Mouse (Mus musculus): ENCODE results near the gene Dalrd3.
A peak's percentile ranks its signal among the peaks of the same experiment; 100 is the strongest.

The Dalrd3 gene

DNA sequence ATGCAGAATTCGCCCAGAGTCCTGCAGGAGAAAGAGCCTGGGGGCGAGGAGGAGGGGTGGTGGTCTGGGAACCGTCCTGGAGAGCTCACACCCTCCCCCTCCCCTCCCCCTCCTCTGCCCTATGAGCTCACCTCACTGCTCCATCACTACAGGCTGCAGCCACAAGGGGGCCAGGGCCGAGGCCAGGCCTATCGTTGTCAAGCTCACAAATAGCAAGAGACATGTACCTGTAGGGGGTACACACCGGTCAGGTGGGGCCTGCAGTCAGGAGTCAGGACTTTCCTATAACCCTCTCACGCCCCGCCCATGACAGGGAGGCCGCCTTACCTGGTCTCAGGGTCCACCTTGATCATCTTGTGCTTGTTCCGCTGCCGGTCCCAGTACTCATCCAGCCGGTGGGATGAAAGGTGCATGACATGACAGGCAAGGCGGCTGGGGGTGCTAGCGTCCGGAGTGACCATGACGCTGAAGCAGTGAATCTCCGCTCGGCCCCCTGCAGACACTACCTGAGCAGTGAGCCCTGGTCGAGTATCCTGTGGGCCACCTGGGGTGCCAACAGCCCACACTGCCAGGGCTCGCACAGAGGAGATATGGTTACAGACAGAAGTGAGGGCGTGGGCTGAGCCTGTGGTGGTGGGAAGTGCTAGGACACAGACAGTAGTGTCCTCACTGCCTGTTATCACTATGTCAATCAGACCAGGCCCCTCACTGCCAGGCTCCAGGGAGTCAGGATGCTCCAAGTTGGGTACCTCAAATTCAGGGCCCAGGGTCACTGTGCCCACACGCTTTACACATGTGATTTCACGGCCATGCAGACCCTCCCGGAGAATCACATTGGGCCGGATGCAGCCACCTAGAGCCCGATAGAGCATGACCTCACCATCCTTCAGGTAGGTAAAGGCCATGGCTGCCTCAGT, 4.3 kb downstream of the Dalrd3 start:
- peak; percentile 84 for DNase-seq

DNA sequence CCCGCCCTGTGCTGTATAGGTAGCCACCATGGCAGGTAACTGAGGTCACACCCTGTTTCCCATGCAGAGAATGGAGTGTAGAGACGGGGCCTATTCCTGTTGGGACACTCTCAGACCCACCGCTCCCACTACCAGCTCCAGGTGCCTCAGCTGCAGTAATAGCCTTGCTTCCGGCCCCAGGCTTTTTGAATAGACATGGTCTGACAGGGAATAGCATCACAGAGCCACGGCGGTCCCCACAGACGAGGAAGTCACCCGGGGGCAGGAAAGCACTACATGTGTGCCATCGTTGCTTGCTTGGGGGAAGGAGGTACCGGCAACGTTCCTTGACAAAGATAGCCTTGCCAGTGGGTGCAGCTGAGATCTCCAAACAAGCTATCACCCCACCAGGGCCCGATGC, 5.2 kb downstream of the Dalrd3 start:
- no peak for DNase-seq

DNA sequence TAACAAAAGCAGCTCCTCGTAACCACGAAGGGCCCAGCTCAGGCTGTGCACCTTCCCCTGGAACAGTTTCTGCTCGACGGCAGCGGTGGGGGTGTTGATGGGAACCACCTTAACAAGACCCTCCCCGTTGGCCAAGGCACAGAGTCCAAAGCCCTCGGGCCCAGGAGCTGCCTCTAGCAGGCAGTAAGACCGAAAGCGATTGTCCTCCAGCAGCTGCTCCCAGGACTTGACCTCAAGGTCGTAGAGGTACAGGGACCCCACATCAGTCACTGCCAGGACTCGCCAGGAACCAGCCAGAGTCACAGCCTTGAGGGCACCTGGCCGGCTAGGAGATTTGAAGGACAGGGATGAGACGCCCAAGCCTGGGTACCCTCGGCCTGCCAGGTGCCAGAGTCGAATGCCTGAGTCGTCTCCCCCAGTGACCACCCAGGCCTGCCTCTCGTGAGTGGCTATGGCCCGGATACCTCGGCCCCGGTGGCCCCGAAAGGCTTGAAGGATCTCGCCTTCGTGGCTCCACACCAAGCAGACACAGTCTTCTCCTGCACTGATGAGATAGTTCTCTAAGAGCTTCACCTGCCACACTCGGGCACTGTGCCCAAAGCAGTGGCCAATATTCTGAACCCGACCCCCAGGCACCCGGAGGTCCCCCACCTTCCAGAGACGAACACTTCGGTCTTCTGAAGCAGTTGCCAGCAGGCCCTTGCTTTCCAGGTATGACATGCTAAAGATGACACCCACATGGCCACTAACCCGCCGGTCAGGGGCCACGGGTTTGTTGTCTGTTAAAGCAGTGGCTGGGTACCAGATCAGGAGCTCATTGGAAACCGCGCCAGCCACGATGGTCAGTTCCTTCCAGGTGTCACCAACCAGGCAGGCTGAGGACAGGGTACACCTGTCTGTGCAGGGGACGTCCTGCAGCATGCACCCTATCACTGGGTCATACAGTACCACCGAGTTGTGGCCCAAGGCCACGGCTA, 5.9 kb downstream of the Dalrd3 start:
- DNase-seq = no peak

DNA sequence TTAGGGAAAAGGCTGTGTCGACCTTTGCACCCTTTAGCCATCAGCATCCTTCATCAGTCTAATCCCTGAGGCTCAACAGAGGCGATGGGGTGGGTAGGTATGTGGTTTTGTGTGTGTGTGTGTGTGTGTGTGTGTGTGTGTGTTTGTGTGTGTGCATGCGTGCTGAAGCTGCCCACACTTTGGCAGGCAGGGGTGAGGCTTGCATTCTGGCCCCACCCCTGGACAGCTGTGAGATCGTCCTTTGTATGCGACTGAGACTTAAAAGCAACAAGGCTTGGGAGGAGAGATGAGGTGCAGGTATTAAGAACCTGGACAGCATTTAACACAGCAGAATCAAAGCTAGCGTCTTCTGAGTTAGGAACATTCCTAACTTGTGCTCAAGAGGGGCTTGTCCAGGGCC, 7.3 kb downstream of the Dalrd3 start:
- DNase-seq = no peak

DNA sequence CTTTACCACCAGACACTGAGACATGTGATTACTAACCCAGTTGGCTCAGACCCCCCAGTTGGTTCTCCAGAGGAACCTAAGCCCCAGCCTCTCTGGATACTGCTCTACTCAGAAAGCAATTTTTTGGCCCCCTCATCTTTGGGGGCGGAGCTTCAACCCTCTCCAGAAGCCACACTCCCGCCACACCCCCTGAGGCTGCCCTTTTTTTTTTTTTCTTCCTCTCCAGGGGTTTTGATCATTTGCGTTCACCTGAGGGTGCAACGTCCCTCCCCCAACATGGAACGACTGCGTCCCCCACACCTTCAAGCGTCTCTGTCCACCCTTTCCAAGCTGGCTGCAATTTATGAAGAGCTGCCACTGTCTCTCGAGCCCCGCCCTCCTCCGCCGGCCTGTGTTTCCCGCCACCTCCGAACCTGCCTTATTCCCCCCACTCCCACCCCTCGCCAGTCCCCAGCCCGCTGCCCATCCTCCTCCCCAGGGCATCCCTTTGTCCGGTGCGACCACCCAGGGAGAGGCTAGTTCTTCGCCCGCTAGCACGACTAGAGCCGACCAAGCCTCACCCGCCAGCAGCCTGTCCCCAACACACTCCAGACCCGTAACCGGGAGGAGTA, 8.4 kb downstream of the Dalrd3 start:
- DNase-seq = peak; percentile 77

DNA sequence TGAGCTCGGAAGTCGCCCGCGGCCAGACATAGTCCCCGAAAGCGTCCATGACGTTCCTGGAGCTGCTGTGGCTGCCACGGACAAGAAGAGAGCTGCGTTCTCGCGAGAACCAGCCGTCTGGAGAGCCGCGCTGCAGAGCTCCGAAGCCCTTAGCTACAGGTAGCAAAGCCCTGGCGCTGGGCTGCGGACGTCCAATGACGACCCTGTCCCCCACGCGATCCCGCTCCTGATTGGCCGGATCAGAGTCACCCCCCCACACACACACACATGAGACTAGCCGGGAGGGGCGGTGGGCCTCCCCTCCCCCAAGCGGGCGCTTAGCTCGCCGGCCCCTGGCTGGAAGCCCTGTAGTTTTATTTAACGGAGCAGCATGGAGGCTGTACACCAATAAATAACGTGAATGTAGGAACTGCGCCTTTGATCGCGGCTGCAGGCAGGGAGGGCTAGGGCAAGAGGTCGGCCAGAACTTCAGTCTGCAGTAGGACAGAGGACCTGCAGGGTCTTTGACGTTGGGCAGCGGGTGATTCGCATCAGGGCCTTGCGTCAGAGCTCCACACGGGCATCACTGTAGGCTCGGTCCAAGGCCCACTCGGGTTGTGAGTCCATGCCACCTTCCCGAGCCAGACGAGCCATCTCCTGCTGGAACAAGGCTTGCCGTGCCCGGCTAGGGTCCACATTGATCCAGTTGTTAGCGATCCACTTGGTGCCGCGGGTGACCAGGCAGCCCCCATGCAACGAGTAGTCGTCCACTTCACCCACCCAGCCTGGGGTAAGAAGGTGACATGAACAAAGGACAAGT, 9.1 kb downstream of the Dalrd3 start, which contains the start of gene Wdr6:
TSS of gene Wdr6 (minus strand) at position 195 of the 799 bp plus-strand sequence.
- DNase-seq = peak; percentile 97

DNA sequence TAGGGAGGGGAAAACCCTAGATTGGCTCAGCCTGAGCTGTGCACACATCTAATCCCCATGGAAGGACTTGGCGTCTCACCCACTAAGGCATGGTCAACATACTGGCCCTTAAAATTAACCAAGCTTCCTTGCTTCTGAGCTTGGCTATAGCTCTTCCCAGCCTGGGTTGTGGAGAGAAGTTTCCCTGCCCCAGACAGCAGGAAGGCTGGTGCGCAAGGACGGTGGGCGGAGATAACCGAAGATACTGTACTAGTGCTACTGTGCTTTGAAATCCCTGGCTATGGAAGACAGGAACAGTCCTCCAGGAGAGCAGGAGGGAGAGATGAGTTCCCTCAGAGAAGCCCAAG, 9.6 kb downstream of the Dalrd3 start:
- no peak for DNase-seq

DNA sequence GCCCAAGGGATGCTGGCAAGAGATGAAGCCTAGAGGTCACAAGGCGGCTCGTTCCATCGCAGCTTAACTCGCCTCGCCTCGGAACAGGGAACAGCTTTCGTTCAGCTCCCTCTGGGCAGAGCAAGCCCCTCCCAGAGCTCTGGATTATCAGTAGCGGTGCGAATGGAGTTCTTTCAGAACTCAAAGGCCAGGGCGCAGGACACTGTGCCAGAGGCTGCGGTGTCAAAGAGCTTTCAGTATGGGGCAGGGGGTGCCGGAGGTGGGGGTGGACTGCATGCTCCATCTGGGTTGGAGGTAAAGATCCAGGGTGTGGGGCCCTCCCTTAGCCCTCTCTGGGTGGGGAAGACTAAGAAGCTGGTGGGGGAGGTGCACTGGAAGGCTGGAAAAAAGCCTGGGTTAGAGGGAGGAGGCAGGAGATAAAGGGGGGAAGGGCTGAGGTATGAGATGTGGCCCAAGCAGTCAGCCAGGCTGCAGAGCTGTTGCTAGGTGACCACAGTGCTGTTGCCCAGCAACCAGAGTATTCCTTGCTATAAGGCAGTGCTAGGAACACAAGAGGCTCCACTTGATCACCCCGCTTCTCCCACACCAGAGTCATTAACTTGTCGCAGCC, 18.0 kb downstream of the Dalrd3 start:
- DNase-seq = peak; percentile 79

DNA sequence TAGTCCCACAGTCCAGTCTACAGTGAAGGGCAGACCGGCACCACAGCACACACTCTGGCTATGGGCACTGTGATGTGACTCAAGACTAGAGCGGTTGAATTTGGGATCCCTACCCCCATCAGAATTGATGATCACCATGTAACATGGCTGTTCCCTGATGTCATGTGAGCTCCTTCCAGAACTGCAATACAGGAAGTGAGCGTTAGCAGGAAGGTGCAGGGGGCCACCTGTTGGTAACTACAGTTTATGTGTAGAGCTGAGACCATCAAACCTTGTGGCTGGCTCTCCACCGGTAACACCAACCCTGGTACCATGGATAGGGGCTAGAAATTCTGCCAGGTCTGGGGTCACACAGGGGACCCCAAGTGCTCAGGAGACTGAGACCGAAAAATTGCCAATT, 19.5 kb downstream of the Dalrd3 start:
- DNase-seq = peak; percentile 34

DNA sequence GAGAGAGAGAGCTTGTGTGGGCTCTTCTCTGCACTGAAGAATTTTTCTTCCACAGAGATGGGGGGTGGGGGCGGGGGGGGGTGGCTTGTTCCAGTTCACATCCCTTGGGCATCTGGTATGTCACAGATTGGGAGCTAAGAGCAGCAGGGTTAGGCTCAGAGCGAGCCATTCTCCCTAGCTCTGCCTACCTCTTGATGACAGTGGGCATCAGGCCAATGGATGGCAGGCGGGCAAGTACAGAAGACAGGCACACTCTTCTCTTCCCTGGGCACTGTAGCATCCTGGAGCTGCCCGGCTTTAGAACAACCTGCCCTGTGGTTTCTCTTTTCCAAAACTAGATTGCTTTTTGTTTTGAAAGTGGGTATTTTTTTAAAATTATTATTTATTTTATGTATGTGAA, 21.8 kb downstream of the Dalrd3 start:
- DNase-seq = no peak

DNA sequence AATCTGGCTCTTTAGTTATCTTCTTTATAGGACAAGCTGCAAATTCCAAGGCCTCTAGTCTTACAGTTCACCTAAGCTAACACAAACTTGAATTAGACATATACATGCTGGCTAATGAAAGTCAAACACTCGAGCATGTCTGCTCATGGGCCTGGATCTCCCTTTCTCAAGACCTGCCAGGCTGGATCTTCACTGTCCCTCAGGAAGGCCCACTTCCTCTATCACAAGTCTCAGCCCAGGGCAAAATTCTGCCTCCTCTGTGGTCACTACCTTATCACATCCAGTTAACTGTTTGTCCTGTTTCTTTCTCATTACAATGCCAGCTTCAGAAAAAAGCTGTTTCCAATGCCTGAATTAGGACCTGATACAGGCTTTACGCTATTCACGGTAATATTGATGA, 24.7 kb downstream of the Dalrd3 start:
- DNase-seq = no peak

DNA sequence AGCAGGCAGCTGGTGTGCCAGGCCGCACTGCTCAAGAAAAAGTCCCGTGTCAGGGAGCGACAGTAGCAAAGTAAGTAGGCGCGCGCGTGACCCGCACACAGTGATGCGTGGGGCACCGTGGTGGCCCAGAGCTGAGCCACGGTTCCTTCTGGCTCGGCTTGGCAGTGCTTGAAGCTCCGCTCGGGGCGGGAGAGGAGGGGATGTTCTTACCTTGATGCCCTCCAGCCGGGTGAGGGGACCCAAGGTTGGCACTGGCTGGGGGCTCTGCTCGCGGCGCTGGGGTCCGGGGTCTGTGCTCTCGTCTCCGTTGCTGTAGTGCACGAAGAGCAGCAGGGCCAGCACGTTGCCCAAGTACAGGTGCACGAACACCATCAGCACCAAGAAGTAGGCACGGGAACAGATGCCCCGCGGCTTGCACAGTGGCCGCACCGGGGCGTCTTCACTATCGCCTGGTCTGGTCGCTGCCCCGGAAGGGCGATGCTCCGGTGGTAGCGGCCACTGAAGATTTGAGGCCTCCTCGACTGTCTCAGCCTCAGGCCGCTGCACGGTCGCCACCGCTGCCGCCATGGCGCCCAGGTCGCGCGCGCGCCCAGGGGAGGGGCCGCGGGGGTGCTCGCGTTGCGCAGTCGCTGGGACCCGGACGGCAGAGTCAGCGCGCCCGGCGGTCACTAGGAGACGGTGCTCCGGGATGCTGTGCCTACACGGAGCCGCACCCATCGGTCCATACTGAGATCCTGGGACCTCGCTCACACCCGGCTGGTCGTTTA, 27.5 kb downstream of the Dalrd3 start, which contains the start of gene P4htm:
TSS of gene P4htm (minus strand) at position 670 of the 767 bp plus-strand sequence.
- peak; percentile 81 for DNase-seq

DNA sequence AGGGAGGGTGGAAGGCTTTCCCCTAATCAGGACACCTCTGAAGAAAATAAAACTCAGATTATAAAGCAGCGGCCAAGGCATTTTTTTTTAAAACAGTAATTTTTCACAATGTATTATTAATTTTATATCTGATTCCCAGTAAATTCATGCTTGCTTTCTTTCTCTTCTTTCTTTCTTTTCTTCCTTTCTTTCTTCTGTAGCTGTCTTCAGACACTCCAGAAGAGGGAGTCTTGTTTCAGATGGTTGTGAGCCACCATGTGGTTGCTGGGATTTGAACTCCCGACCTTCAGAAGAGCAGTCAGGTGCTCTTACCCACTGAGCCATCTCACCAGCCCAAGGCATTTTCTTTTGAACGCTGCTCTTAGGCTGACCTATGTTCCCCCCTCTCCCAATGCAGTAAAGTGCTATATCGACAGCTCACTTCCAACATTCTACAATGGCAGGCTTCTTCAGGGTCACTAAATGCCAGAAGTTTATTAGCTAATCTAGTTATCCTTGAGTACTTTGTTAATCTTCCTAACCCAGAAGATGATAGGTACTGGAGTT, 29.4 kb downstream of the Dalrd3 start:
- no peak for DNase-seq

DNA sequence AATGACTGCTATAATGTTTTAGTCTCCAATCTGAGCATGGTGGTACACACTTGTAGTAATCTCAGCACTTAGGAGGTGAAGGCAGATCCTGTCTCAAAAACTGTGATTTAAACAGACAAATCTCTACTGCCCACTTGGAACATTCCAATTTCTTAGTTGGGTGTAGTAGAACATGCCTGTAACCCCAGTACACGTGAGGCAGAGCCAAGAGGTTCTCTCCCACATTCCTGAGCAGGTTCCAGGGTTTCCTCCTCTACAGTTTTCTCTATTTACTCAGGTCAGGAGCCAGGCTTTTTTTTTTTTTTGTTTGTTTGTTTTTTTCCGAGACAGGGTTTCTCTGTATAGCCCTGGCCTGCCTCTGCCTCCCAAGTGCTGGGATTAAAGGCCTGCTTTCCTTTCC, 30.3 kb downstream of the Dalrd3 start:
- no peak for DNase-seq

DNA sequence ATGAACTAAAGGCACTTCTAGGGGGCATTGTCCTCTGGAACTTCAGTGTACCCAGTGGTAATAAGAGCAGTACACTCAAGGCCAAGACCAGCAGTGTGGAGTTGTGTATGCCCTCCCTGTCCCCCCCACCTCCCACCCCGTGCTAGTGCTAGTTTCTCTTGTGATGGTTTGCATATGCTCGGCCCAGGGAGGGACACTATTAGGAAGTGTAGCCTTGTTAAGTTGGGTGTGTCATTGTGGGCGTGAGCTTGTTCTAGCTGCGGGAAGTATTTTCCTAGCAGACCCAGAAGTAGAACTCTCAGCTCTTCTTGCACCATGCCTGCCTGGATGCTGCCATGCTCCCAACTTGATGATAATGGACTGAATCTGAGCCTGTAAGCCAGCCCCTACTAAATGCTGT, 32.3 kb downstream of the Dalrd3 start:
- DNase-seq = no peak

DNA sequence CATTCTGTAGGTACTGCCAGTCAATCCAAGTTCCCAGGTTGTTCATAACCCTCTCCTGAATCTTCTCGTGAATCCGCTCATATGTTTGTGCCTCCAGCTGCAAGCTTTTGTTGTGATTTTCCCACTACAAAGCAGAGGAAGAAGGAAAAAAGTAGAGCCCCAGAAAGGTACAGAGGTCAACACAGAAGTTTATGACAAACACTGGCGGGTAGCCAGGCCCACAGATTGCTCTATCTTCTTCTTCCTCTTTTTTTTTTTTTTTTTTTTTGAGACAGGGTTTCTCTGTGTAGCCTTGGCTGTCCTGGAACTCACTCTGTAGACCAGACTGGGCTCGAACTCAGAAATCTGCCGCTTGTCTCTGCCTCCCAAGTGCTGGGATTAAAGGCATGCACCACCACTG, 38.2 kb downstream of the Dalrd3 start:
- DNase-seq = peak; percentile 26

DNA sequence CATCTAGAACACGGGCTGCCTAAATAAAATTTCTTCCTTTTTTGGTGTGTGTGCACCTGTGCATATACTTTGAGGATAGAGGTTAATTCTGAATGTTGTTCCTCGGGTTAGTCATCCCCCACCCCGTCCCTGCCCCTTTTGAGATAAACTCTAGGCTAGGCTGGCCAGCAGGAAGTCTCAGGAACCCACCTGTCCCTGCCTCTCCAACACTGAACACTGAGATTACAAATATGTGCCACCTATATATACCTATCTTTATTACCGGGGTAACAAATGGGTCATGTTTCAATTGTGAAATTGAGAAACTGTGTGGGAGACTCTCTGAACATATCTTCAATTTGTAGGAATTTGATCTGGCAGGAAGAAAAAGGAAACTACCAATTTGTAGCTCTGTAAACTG, 39.2 kb downstream of the Dalrd3 start:
- DNase-seq = no peak

DNA sequence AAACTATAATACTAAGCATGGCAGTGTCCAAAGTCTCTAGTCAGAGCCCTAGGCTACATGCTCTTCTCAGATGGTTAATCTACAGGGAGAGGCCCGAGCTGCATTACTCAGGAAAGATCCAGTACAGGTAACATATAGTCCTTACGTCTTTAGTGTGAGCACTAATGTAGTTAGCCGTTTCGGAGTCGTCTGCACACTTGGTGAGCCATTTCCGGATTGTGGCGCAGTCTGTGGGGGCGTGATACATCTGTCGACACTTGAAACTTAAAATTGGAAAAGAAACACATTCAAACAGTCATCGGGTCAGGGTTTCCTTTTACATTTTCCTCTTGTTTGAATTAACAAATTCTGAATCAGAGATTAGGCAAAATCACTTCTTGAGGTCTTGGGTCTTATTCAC, 41.8 kb downstream of the Dalrd3 start:
- DNase-seq = no peak

DNA sequence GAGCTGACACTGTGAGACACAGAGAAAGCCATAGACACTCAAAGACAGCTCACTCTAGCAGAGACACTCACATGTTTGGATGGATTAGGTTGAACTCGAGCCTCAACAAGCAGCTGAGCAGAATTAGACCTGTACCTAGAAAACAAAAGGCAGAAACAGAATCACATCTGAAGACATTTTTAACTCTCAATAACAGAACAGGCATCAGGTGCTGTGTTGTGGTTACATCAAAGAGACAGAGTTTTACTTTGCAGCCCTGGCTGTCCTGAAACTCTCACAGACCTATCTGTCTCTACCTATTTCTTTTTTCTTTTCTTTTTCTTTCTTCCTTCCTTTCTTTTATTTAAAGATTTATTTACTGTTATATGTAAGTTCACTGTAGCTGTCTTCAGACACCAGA, 47.6 kb downstream of the Dalrd3 start:
- no peak for DNase-seq

All from kidney, postnatal 10 days (tissue).